Mouse (Mus musculus): Measurements from ENCODE around the gene Naaa. TPM values are rescaled to one million over a fixed set of nuclear protein-coding genes. Genes with fewer than 3 reads are reported as not detected.

The Naaa gene
- polyA plus RNA-seq (2015; fragmentation: Illumina TruSeq; extraction: RNeasy Lipid Tissue Mini Kit (QIAGEN cat#74804); ENCODE audit: insufficient read depth, low read depth, low replicate concordance) = 3.1 TPM

GRCm38 (mm10) chr5:92277437-92278394 is at the start of gene Naaa:
TSS of gene Naaa (minus strand) at chr5:92278170.

GRCm38 (mm10) chr5:92309681-92310511 is 31.9 kb upstream of the Naaa start, which contains the start of gene Sdad1:
TSS of gene Sdad1 (minus strand) at chr5:92310479.

GRCm38 (mm10) chr5:92256218-92256617 is 21.8 kb downstream of the Naaa start, which contains the start of gene Ppef2:
TSS of gene Ppef2 (minus strand) at chr5:92256278.

GRCm38 (mm10) chr5:92215308-92215707 is 62.7 kb downstream of the Naaa start, which contains the start of gene U90926:
TSS of gene U90926 (minus strand) at chr5:92215408.

Other genes starting within 250 kb of the Naaa start
- gene Cdkl2, start 234.3 kb downstream of the Naaa start, polyA plus RNA-seq (2015; fragmentation: Illumina TruSeq; extraction: RNeasy Lipid Tissue Mini Kit (QIAGEN cat#74804); ENCODE audit: insufficient read depth, low read depth, low replicate concordance) = 2.6 TPM
- gene G3bp2, start 194.5 kb downstream of the Naaa start, polyA plus RNA-seq (2015; fragmentation: Illumina TruSeq; extraction: RNeasy Lipid Tissue Mini Kit (QIAGEN cat#74804); ENCODE audit: insufficient read depth, low read depth, low replicate concordance) = 13.7 TPM
- 24.5 TPM for gene Uso1, start 140.2 kb downstream of the Naaa start, polyA plus RNA-seq (2015; fragmentation: Illumina TruSeq; extraction: RNeasy Lipid Tissue Mini Kit (QIAGEN cat#74804); ENCODE audit: insufficient read depth, low read depth, low replicate concordance)
- not detected for gene U90926, start 62.8 kb downstream of the Naaa start, polyA plus RNA-seq (2015; fragmentation: Illumina TruSeq; extraction: RNeasy Lipid Tissue Mini Kit (QIAGEN cat#74804); ENCODE audit: insufficient read depth, low read depth, low replicate concordance)
- not detected for gene Ppef2, start 21.9 kb downstream of the Naaa start, polyA plus RNA-seq (2015; fragmentation: Illumina TruSeq; extraction: RNeasy Lipid Tissue Mini Kit (QIAGEN cat#74804); ENCODE audit: insufficient read depth, low read depth, low replicate concordance)
- gene Sdad1, start 32.3 kb upstream of the Naaa start, polyA plus RNA-seq (2015; fragmentation: Illumina TruSeq; extraction: RNeasy Lipid Tissue Mini Kit (QIAGEN cat#74804); ENCODE audit: insufficient read depth, low read depth, low replicate concordance) = 3.6 TPM
- gene Cxcl9, start 49.9 kb upstream of the Naaa start, polyA plus RNA-seq (2015; fragmentation: Illumina TruSeq; extraction: RNeasy Lipid Tissue Mini Kit (QIAGEN cat#74804); ENCODE audit: insufficient read depth, low read depth, low replicate concordance) = not detected
- gene Art3, start 53.7 kb upstream of the Naaa start, polyA plus RNA-seq (2015; fragmentation: Illumina TruSeq; extraction: RNeasy Lipid Tissue Mini Kit (QIAGEN cat#74804); ENCODE audit: insufficient read depth, low read depth, low replicate concordance) = 12.6 TPM
- gene Cxcl10, start 70.7 kb upstream of the Naaa start, polyA plus RNA-seq (2015; fragmentation: Illumina TruSeq; extraction: RNeasy Lipid Tissue Mini Kit (QIAGEN cat#74804); ENCODE audit: insufficient read depth, low read depth, low replicate concordance) = 2.4 TPM
- 3.9 TPM for gene Nup54, start 157.0 kb upstream of the Naaa start, polyA plus RNA-seq (2015; fragmentation: Illumina TruSeq; extraction: RNeasy Lipid Tissue Mini Kit (QIAGEN cat#74804); ENCODE audit: insufficient read depth, low read depth, low replicate concordance)
- 16.6 TPM for gene Scarb2, start 228.7 kb upstream of the Naaa start, polyA plus RNA-seq (2015; fragmentation: Illumina TruSeq; extraction: RNeasy Lipid Tissue Mini Kit (QIAGEN cat#74804); ENCODE audit: insufficient read depth, low read depth, low replicate concordance)

Measured in pancreas, adult 10 weeks (tissue).